Mouse (Mus musculus): ENCODE data around the gene Adgrg5. TPM values are rescaled to one million over a fixed set of nuclear protein-coding genes. Genes with fewer than 3 reads are reported as not detected.

Adgrg5 gene
- polyA plus RNA-seq, 1 experiment = not detected

- Histone ChIP-seq H3ac (ENCODE audit: control insufficient read depth, insufficient read length) (no peak overlapping the region), H3K4me3 (no peak overlapping the region), H3K4me2 (ENCODE audit: low read depth) (no peak overlapping the region), H3K79me2 (ENCODE audit: control insufficient read depth, insufficient read depth) (no peaks in the 10 kb centered on the region), H3K36me3 (ENCODE audit: control insufficient read depth, insufficient read depth) (no peaks in the 10 kb centered on the region), H3K27me3 (ENCODE audit: control insufficient read depth, insufficient read depth, insufficient read length) (no peaks in the 10 kb centered on the region)
- TF ChIP-seq E2F4 (IDR thresholded peaks at IDR 0.05; ENCODE audit: insufficient read depth) (no peak), POLR2A (IDR thresholded peaks at IDR 0.05; ENCODE audit: insufficient read length, low read depth) (no peak), POLR2AphosphoS2 (IDR thresholded peaks at IDR 0.05; ENCODE audit: insufficient read length, low read depth) (no peak), TCF3 (IDR thresholded peaks at IDR 0.05; ENCODE audit: insufficient read length, low read depth) (no peak), TCF12 (IDR thresholded peaks at IDR 0.05; ENCODE audit: insufficient read depth, poor library complexity, severe bottlenecking) (no peak), CEBPB (IDR thresholded peaks at IDR 0.05; ENCODE audit: insufficient read depth, poor library complexity, severe bottlenecking) (no peak), MYOD1 (IDR thresholded peaks at IDR 0.05; ENCODE audit: control insufficient read depth in 1 of 3, insufficient read length in 2 of 3, low read depth in 2 of 3) (no peak), SRF (IDR thresholded peaks at IDR 0.05; ENCODE audit: control insufficient read depth, insufficient read length, low read depth) (no peak), MAX (IDR thresholded peaks at IDR 0.05; ENCODE audit: low read depth) (no peak), MYOG (IDR thresholded peaks at IDR 0.05; ENCODE audit: control insufficient read depth in 1 of 3, insufficient read depth in 1 of 3, insufficient read length in 2 of 3, low read depth in 2 of 3) (no peak)
Measured at GRCm38 (mm10) chr8:94948421-94948820, 24.9 kb downstream of the Adgrg5 start.

GRCm38 (mm10) chr8:94949010-94949409 lies 25.5 kb downstream of the Adgrg5 start:
- Histone ChIP-seq H3K4me2 (ENCODE audit: low read depth) (no peak overlapping the region), H3K79me2 (ENCODE audit: control insufficient read depth, insufficient read depth) (no peaks in the 10 kb centered on the region), H3ac (ENCODE audit: control insufficient read depth, insufficient read length) (no peak overlapping the region), H3K27me3 (ENCODE audit: control insufficient read depth, insufficient read depth, insufficient read length) (no peaks in the 10 kb centered on the region), H3K4me3 (no peak overlapping the region), H3K36me3 (ENCODE audit: control insufficient read depth, insufficient read depth) (no peaks in the 10 kb centered on the region)
- TF ChIP-seq TCF3 (IDR thresholded peaks at IDR 0.05; ENCODE audit: insufficient read length, low read depth) (no peak), MYOD1 (IDR thresholded peaks at IDR 0.05; ENCODE audit: control insufficient read depth in 1 of 3, insufficient read length in 2 of 3, low read depth in 2 of 3) (no peak), POLR2A (IDR thresholded peaks at IDR 0.05; ENCODE audit: insufficient read length, low read depth) (no peak), MYOG (IDR thresholded peaks at IDR 0.05; ENCODE audit: control insufficient read depth in 1 of 3, insufficient read depth in 1 of 3, insufficient read length in 2 of 3, low read depth in 2 of 3) (no peak)

- TF ChIP-seq TCF3 (IDR thresholded peaks at IDR 0.05; ENCODE audit: insufficient read length, low read depth) = no peak
- no peak overlapping the region for H3K4me3 ChIP-seq
- no peak overlapping the region for H3K4me2 ChIP-seq (ENCODE audit: low read depth)
- H3ac ChIP-seq (ENCODE audit: control insufficient read depth, insufficient read length) = no peak overlapping the region
- H3K79me2 ChIP-seq (ENCODE audit: control insufficient read depth, insufficient read depth) = no peaks in the 10 kb centered on the region
- no peaks in the 10 kb centered on the region for H3K36me3 ChIP-seq (ENCODE audit: control insufficient read depth, insufficient read depth)
- no peaks in the 10 kb centered on the region for H3K27me3 ChIP-seq (ENCODE audit: control insufficient read depth, insufficient read depth, insufficient read length)
Measured at GRCm38 (mm10) chr8:94950046-94950445, 26.6 kb downstream of the Adgrg5 start.

DNA sequence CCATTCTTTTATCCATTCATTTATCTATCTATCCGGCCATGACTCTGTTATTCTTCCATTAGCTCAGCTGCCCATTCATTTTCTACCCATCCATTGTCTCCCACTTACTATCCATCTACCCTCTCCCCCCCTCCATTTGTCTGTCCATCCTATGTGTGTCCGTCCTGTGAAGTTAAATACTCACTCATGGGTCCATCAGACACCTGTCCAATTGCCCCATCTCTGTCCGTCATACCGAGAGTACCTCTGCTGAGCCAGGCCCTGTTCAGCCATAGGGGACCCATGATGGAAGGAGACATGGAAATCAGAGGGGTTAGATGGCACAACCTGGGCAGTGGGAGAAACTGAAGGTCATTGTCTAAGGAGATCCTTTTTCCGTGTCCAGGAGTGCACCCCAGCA lies 27.0 kb downstream of the Adgrg5 start:
- H3K36me3 ChIP-seq (ENCODE audit: control insufficient read depth, insufficient read depth) = no peaks in the 10 kb centered on the region
- no peak for TF ChIP-seq MYOG (IDR thresholded peaks at IDR 0.05; ENCODE audit: control insufficient read depth in 1 of 3, insufficient read depth in 1 of 3, insufficient read length in 2 of 3, low read depth in 2 of 3)
- no peak for TF ChIP-seq REST (IDR thresholded peaks at IDR 0.05; ENCODE audit: insufficient read depth, insufficient read length)
- no peak for TF ChIP-seq MAX (IDR thresholded peaks at IDR 0.05; ENCODE audit: low read depth)
- TF ChIP-seq TCF12 (IDR thresholded peaks at IDR 0.05; ENCODE audit: insufficient read depth, poor library complexity, severe bottlenecking) = no peak
- TF ChIP-seq SRF (IDR thresholded peaks at IDR 0.05; ENCODE audit: control insufficient read depth, insufficient read length, low read depth) = no peak
- TF ChIP-seq POLR2A (IDR thresholded peaks at IDR 0.05; ENCODE audit: insufficient read length, low read depth) = no peak
- no peak for TF ChIP-seq MYOD1 (IDR thresholded peaks at IDR 0.05; ENCODE audit: control insufficient read depth in 1 of 3, insufficient read length in 2 of 3, low read depth in 2 of 3)
- TF ChIP-seq CEBPB (IDR thresholded peaks at IDR 0.05; ENCODE audit: insufficient read depth, poor library complexity, severe bottlenecking) = no peak
- no peak for TF ChIP-seq E2F4 (IDR thresholded peaks at IDR 0.05; ENCODE audit: insufficient read depth)
- TF ChIP-seq TCF3 (IDR thresholded peaks at IDR 0.05; ENCODE audit: insufficient read length, low read depth) = no peak
- no peak for TF ChIP-seq USF1 (IDR thresholded peaks at IDR 0.05; ENCODE audit: low read depth)
- no peak for TF ChIP-seq POLR2AphosphoS2 (IDR thresholded peaks at IDR 0.05; ENCODE audit: insufficient read length, low read depth)

DNA sequence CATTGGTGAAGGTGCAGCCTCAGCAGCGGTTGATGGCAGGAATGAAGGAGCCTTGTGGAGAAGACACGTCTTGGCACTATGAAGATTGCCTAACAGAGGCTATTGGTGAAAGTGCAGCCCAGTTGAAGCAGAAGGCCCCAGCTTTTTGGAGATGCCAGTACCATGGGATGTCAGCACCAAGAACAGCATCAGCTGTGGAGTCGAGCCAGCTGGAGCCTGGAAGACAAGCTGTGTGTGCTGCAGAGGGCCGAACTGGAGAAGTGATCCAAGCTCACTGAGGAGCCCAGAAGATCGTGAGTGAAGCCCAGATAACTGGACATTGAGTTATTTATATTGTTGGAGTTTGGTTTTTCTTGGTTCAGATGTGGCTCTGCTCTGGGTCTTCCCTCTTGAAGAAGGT lies 28.6 kb downstream of the Adgrg5 start:
- no peak overlapping the region for H3K4me3 ChIP-seq
- TF ChIP-seq TCF3 (IDR thresholded peaks at IDR 0.05; ENCODE audit: insufficient read length, low read depth) = no peak
- no peak for TF ChIP-seq MYOG (IDR thresholded peaks at IDR 0.05; ENCODE audit: control insufficient read depth in 1 of 3, insufficient read depth in 1 of 3, insufficient read length in 2 of 3, low read depth in 2 of 3)
- TF ChIP-seq REST (IDR thresholded peaks at IDR 0.05; ENCODE audit: insufficient read depth, insufficient read length) = peak; percentile 60
- TF ChIP-seq MAX (IDR thresholded peaks at IDR 0.05; ENCODE audit: low read depth) = no peak
- no peak overlapping the region for H3ac ChIP-seq (ENCODE audit: control insufficient read depth, insufficient read length)
- H3K27me3 ChIP-seq (ENCODE audit: control insufficient read depth, insufficient read depth, insufficient read length) = no peaks in the 10 kb centered on the region
- H3K4me2 ChIP-seq (ENCODE audit: low read depth) = no peak overlapping the region
- H3K79me2 ChIP-seq (ENCODE audit: control insufficient read depth, insufficient read depth) = no peaks in the 10 kb centered on the region
- no peaks in the 10 kb centered on the region for H3K36me3 ChIP-seq (ENCODE audit: control insufficient read depth, insufficient read depth)

More for the DNA sequence above, 27.0 kb downstream of the Adgrg5 start:
- Histone ChIP-seq H3K27me3 (ENCODE audit: control insufficient read depth, insufficient read depth, insufficient read length) (no peaks in the 10 kb centered on the region), H3K79me2 (ENCODE audit: control insufficient read depth, insufficient read depth) (no peaks in the 10 kb centered on the region), H3ac (ENCODE audit: control insufficient read depth, insufficient read length) (no peak overlapping the region), H3K4me3 (no peak overlapping the region), H3K4me2 (ENCODE audit: low read depth) (no peak overlapping the region)
